Mouse (Mus musculus) cortical plate, adult 2 months (tissue): Measurements from ENCODE around the gene Myo5a.

ENCODE experiments used
- CTCF ChIP-seq: fragments of 200-500 bp; IDR thresholded peaks from 2 replicates; pipeline ENCODE4 v1.5.1; 2011; ENCODE audit warnings: mild to moderate bottlenecking, control low read depth, low read length; ENCODE audit not compliant: insufficient read depth; ENCODE audit errors: extremely low read depth
- POLR2A ChIP-seq: fragments of 200-500 bp; IDR thresholded peaks from 2 replicates; pipeline ENCODE4 v1.6.1; 2011; ENCODE audit warnings: mild to moderate bottlenecking, low read length, control low read depth; ENCODE audit not compliant: insufficient read depth; ENCODE audit errors: extremely low read depth

GRCm38 (mm10) chr9:75171721-75172120, 100.9 kb downstream of the Myo5a start:
- TF ChIP-seq CTCF (no peak), POLR2A (no peak)
